Mouse (Mus musculus) gastrocnemius, adult 18-20 months (tissue): ENCODE results near the gene Dusp1. TPM values are rescaled to one million over a fixed set of nuclear protein-coding genes. Genes with fewer than 3 reads are reported as not detected.
A peak's percentile ranks its signal among the peaks of the same experiment; 100 is the strongest.

Experiments
- DNase-seq: peaks from one replicate; pipeline ENCODE4 v3.0.0; 2021; ENCODE audit warnings: low spot score
- total RNA-seq, 2 experiments: library from RNA; stranded (reverse); gene quantifications; 2 replicates each; pipeline ENCODE4 v1.2.3; 2021

Gene Dusp1
- total RNA-seq, 2 experiments from 2014 or later: 66.1 to 117 TPM

- DNase-seq: no peak
These were observed 33.2 kb downstream of the Dusp1 start for GRCm38 (mm10) chr17:26528751-26529150.

- no peak for DNase-seq
These were observed 34.6 kb downstream of the Dusp1 start for GRCm38 (mm10) chr17:26527291-26527690.

GRCm38 (mm10) chr17:26525316-26525715, 36.6 kb downstream of the Dusp1 start:
- peak; percentile 80 for DNase-seq

GRCm38 (mm10) chr17:26524801-26525200, 37.1 kb downstream of the Dusp1 start:
- no peak for DNase-seq

GRCm38 (mm10) chr17:26524316-26524715, 37.6 kb downstream of the Dusp1 start:
- DNase-seq: no peak

- DNase-seq: no peak
These were observed 39.2 kb downstream of the Dusp1 start for GRCm38 (mm10) chr17:26522711-26523110.

GRCm38 (mm10) chr17:26518306-26518705, 43.6 kb downstream of the Dusp1 start:
- DNase-seq: no peak

GRCm38 (mm10) chr17:26515675-26516074, 46.3 kb downstream of the Dusp1 start:
- no peak for DNase-seq

GRCm38 (mm10) chr17:26514581-26515030, 47.3 kb downstream of the Dusp1 start:
- no peak for DNase-seq

GRCm38 (mm10) chr17:26513459-26514290, 48.3 kb downstream of the Dusp1 start:
- no peak for DNase-seq

- DNase-seq: peak; percentile 44
These were observed 49.0 kb downstream of the Dusp1 start for GRCm38 (mm10) chr17:26512961-26513360.

GRCm38 (mm10) chr17:26511816-26512774, 49.8 kb downstream of the Dusp1 start:
- DNase-seq: peak; percentile 77

- DNase-seq: no peak
These were observed 50.7 kb downstream of the Dusp1 start for GRCm38 (mm10) chr17:26511256-26511655.

GRCm38 (mm10) chr17:26510146-26511045, 51.5 kb downstream of the Dusp1 start:
- DNase-seq: no peak

- DNase-seq: peak; percentile 76
These were observed 52.8 kb downstream of the Dusp1 start for GRCm38 (mm10) chr17:26508961-26509771.

- peak; percentile 97 for DNase-seq
These were observed 53.5 kb downstream of the Dusp1 start for GRCm38 (mm10) chr17:26508345-26508960.

- DNase-seq: peak; percentile 84
These were observed 54.0 kb downstream of the Dusp1 start for GRCm38 (mm10) chr17:26507966-26508344.

GRCm38 (mm10) chr17:26506997-26507871, 54.7 kb downstream of the Dusp1 start:
- peak; percentile 83 for DNase-seq
